Mouse (Mus musculus): ENCODE results near the gene Rdh5.

Rdh5 gene

DNA sequence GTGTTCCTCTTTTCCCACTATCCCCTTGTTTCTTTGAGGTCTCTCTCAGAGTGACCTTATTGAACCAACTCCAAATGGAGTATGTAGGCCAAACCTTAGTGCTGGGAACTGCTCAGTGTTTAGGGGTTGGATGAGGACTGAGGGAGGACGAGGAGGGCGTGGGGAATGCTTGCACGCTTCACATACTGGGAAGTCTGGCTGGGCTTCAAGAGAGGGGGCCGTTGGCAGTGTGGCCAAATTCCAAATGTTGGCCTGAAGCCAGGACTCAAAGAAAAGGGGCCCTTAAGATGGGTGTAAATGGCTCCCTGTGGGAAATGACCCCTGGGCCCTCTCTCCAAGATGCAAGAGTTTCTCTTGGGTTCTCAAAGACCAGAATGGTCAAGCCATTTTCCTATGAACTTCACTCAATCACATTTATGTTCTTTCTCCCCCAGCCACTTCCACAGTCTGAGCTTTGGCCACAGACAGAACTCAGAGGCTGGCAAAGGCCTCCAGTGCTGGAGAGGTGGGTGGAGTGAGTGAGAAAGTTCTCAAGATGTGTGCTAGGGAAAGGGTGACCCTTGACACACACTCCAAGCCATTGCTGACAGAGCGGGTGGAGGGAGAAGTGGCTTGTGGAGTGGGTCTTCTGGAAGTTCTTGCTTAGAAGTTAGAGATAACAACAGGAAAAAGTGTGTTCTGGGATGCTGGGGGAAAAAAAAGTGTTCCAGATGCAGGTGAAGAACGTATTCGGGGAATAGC is 7.1 kb upstream of the Rdh5 start:
- DNase-seq, result peak; percentile 27

GRCm38 (mm10) chr10:128928356-128928755 is 5.7 kb upstream of the Rdh5 start:
- peak; percentile 20 for DNase-seq

DNA sequence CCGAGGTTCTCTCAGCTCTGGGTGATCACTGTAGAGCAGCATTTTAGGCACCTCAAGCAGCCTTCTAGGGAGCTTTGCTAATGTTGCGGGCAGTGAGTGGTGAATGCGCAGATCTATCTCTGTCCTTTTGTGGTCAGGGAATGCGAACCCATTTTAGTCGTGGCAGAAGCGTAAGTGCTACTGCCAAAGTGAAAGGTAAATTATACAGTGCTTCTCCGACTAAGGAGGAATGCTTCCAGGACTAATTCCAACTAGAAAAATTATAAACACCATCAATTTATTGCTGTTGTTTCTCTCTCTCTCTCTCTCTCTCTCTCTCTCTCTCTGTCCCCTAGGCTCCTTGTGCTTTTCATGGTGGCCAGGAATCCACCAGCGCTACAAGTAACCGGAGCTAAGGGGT is 1.2 kb upstream of the Rdh5 start, which contains the start of gene Bloc1s1:
Gene Bloc1s1, minus strand, starts transcription at position 101 of the 400 bp plus-strand sequence.
- DNase-seq, result no peak

- DNase-seq, result peak; percentile 96
These were observed 464 bp upstream of the Rdh5 start for GRCm38 (mm10) chr10:128923013-128923691.

DNA sequence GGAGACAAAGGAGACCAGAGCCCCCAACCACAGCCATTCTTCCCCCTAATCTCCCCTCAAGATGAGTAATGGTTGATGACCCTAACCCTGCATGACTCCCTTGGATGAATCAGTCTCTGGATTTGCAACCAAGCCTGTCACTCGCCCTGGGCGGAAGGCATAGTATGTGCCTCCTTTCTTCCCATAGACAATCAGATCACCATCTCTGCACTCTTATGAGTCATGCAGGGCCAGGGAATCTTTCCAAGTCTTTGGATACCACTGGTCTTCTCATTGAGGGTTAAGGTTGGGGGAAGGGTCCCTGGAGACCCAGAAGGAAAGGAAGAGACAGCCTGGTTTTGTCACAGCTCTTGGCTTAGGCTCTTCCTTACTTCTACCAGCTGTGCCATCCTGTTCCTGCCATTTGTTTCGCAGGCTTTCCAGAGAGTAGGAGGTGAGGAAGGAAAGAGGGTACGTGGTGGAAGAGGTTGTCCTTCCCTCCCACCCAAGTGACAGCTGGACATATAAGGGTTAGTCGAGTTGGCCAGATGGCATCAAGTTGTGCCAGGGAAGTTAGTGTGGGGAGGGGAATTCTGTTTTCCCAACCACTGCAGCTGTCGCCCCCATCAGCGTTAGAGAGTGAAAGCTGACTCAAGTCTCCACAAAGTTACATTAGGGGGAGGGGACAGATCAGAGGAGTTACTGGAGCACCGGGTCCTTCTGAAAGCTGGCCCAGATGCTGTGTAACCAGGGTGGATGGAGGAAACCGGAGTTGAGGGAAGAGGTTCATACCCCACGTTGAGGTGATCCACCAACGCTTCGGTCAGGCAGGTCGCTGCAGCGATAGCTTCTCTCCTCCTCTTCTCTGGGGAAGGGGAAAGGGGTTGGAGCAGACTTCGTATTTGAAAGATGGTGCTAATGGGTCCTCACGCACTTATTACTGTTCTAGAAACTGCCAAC is 536 bp downstream of the Rdh5 start:
- DNase-seq, result peak; percentile 64

DNA sequence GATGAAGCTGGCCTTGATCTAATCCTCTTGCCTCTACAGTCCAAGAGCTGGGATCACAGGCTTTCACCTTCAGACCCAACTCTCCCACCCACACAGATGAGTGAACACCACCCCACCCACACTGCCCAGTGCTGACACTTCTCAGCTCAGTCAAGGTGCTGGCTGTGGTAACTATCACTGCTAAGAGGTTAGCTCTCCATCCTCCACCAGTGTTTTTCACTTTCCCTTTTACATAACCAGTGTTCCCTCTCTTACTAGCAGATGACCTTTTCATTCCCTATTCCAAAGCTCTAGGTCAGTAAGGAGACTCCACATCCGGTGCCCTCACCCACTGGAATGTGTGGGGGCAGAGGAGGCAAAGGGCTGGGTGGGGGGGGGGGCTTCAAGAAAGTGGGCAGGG is 1.4 kb downstream of the Rdh5 start:
- DNase-seq, result no peak

DNA sequence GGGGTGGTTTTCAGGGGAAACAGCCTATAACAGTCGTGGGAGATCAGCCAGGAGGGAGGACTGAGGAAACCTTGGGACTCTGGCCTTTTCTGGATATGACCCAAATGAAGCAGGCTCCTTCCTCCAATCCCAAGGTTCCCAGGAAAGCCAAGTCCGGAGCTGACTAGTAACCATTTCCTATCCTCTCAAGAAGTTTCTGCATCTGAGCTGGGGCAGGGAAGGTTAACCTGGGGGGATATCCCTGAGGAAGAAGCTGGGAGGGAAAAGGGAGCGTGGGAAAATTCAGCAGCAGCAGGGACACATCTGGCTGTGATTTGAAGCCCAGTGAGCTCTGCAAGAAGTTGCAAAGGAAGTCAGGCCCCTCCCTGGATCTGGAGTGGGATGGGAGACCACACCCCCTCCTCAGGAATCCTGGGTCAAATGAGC is 1.9 kb downstream of the Rdh5 start:
- peak; percentile 52 for DNase-seq

DNA sequence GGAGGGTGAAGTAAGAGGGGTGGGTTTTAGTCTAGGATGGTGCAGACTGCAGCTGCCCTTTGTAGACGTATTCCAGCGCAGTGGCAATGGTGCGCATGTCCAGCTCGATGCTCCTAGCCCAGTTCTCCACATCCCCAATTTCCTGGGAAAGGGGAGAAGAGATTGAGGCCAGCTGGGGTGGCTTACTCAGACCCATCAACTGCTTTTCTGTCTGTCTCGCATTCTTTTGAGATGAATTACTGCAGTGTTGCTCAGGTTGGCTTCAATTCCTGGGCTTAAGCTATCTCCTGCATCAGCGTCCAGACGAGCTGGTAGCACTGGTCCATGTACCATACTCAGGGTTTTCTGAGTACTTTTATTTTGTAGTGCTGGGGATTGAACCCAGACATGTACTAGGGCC is 2.7 kb downstream of the Rdh5 start:
- peak; percentile 25 for DNase-seq

DNA sequence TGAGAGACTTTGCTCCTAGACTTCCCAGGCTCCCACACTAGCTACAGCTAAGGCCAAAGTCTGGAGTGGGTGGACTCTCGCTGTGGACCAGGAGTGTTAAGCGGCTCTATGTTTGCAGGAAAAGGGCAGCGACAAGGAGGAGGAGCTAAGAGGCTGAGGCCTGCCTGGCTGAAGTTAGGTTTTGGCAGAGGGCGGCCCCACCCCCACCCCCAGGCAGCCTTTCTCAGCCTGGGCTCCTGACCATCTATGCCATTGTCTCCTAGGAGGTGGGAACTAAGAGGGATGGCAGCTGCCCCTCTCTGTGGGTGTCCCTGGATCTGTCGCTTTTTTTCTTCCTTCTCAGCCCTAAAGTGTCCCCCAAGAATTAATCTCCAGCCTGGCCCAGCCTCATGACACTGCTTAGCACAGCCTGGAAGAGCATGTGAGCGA is 3.5 kb downstream of the Rdh5 start:
- DNase-seq, result peak; percentile 76

DNA sequence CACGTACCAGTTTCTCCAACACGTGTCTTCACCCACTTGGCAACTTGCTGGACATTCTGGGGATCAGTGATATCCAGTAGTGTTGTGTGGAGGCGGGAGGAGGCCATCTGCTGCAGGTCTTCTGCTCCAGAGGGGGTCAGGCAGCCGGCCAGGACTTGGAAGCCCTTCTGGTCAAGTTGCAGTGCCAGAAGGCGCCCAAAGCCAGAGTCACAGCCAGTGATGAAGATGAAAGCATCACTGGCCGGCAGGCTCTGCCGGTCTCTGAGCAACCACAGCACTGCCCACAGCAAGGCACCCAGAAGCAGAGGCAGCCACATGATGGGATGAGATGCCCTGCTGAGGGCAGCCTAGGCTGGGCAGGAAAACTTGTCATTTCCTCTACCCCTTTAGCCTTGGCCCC is 4.4 kb downstream of the Rdh5 start:
- DNase-seq, result peak; percentile 97

DNA sequence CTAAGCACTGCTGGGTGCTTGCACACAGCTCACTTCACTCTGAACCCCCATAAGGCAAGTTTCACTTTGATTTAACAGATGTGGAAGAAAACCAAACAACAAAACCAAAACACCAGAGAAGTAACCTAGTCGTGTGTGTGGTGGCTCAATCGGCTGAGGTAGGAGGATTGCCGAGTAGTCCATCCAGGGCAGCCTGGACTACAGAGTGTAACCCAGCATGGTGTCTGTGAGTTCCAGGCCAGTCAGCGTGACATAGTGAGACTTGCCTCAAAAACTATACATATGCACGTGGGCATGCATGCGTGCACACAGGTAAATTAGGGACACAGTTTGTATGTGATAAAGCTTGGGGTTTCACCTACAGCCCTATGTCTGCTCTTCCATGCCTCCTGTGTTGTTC is 5.3 kb downstream of the Rdh5 start:
- DNase-seq, result no peak

DNA sequence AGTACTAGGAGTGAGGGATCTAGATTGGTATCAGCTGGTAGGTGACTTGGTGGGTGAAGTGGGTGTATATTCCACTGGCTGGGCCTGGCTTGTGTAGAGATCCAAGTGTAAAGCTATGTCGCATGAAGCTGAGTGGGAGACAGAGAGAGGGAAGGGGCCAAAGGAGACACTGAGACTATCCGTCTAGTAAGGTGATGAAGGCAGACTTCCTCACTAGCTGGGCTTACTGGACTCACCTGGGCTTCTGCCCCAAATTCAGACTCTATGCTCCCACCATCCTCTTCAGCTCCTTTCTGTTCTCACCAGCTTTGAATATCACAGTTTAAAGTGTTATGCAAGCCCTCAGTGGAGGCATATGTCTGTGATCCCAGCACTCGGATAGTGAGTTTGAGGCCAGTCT is 6.0 kb downstream of the Rdh5 start:
- no peak for DNase-seq

GRCm38 (mm10) chr10:128915550-128915949 is 7.1 kb downstream of the Rdh5 start:
- DNase-seq, result no peak

DNA sequence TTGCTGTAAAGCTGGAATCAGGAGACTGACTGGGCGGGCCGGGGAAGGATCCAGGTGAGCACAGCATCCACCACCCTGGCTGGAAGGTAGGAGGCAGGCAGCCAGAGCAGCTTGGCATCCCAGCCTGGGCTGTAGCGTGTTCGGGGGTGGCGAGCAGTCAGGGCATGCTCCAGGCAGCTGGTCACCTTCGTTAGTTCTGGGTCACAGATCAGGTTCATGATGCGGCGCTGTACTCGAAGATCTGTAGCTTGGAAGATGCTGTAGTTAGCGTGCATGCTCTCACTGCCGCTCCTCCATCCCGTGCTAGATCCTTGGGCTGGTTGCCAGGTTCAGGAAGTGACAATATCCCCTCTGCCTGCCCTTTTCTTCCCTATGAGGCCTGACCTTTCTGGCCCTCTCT is 9.0 kb downstream of the Rdh5 start:
- DNase-seq, result peak; percentile 55

DNA sequence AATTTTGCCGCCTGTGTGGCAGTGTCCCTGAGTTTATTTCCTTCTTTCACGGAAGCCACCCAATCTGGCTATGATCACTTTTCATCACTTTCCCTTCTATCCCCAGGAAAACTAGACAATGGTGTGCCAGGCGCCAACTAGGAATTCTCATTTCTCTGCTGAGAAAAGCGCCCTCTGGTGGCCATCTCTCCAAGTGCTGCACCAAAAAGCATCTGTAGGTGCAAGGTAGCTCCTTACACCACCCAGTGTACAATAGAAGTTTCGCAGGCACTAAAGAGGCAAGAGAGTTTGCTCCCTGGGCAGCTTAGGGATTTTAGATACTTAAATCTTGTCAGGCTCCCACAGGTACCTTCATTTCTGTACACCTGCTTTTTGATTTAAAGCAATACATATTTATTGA is 9.5 kb downstream of the Rdh5 start:
- DNase-seq, result peak; percentile 87

GRCm38 (mm10) chr10:128912791-128913190 is 9.9 kb downstream of the Rdh5 start:
- no peak for DNase-seq

- DNase-seq, result no peak
These were observed 10.4 kb downstream of the Rdh5 start for GRCm38 (mm10) chr10:128912268-128912667.

DNA sequence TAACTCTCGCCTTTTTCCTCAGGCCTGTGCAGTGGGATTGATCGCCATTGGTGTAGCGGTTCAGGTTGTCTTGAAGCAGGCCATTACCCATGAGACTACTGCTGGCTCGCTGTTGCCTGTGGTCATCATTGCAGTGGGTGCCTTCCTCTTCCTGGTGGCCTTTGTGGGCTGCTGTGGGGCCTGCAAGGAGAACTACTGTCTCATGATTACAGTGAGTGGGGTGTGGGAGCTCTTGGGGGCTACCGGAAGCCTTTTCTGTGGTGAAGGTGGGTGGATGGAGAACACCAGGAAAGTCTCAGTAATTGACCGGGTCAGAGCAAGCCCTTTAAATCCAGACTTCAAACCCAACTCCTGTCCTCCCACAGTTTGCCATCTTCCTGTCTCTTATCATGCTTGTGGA is 11.3 kb downstream of the Rdh5 start:
- no peak for DNase-seq

GRCm38 (mm10) chr10:128910066-128910841 is 12.4 kb downstream of the Rdh5 start:
- peak; percentile 52 for DNase-seq

DNA sequence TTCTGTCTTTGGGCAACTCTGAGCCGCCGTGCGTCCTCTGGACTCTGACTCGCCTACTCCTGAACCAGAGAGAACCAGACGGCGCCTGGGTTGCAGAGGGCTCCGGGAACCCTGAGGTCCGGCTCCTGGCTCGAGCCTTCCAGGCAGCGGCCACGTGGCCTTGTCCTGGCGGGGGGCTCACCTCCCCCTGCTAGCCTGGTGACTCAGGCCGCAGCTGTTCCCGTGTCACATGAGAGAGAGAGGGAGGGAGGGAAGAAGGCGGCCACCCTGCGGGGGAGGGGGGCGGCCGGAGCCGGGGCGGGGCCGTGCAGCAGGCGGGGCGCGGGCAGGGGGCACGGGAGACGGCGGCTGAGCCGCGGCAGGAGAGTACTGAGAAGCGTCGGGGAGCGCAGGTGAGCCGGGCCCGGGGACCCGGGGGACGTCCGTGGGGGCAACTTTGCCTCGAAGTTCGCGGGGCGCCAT is 13.1 kb downstream of the Rdh5 start:
- peak; percentile 69 for DNase-seq

- no peak for DNase-seq
These were observed 13.8 kb downstream of the Rdh5 start for GRCm38 (mm10) chr10:128908778-128909448.

- DNase-seq, result no peak
These were observed 17.9 kb downstream of the Rdh5 start for GRCm38 (mm10) chr10:128904812-128905211.

Data from cerebellum, adult 11-12 months (tissue).